Mouse (Mus musculus): ENCODE data around the gene Klhl40. TPM values are rescaled to one million over a fixed set of nuclear protein-coding genes. Genes with fewer than 3 reads are reported as not detected.

The Klhl40 gene
- polyA plus RNA-seq, 1 experiment from 2014 or later: 0.81 TPM

GRCm38 (mm10) chr9:121785261-121785660 lies 7.9 kb downstream of the Klhl40 start:
- Histone ChIP-seq H3K4me1 (ENCODE audit: control insufficient read depth, insufficient read depth, low read length) (no peaks in the 10 kb centered on the region), H3K9me3 (replicated peaks; ENCODE audit: control insufficient read depth, low read length) (no peaks in the 10 kb centered on the region), H3K27ac (replicated peaks; ENCODE audit: low read depth, low read length) (no peak overlapping the region), H3K4me3 (ENCODE audit: low read depth, low read length) (no peak overlapping the region), H3K4me2 (ENCODE audit: low read depth, low read length) (no peak overlapping the region), H3K9ac (replicated peaks; ENCODE audit: low read length) (no peak overlapping the region), H3K27me3 (ENCODE audit: control insufficient read depth, insufficient read depth, low read length) (no peaks in the 10 kb centered on the region), H3K36me3 (replicated peaks; ENCODE audit: control insufficient read depth, insufficient read depth, low read depth, low read length) (no peaks in the 10 kb centered on the region)
- no peak for DNase-seq (ENCODE audit: low spot score)
- ATAC-seq (replicated peaks; ENCODE audit: insufficient number of reproducible peaks, low FRiP score, low TSS enrichment, low read depth): no peak
- 85% methylated on average over 8 of the region's 8 CpGs for WGBS

- ATAC-seq (replicated peaks; ENCODE audit: insufficient number of reproducible peaks, low FRiP score, low TSS enrichment, low read depth) (no peak), DNase-seq (ENCODE audit: low spot score) (no peak)
- Histone ChIP-seq H3K9me3 (replicated peaks; ENCODE audit: control insufficient read depth, low read length) (no peaks in the 10 kb centered on the region), H3K4me1 (ENCODE audit: control insufficient read depth, insufficient read depth, low read length) (no peaks in the 10 kb centered on the region), H3K27me3 (ENCODE audit: control insufficient read depth, insufficient read depth, low read length) (no peaks in the 10 kb centered on the region), H3K4me2 (ENCODE audit: low read depth, low read length) (no peak overlapping the region), H3K9ac (replicated peaks; ENCODE audit: low read length) (no peak overlapping the region), H3K36me3 (replicated peaks; ENCODE audit: control insufficient read depth, insufficient read depth, low read depth, low read length) (no peaks in the 10 kb centered on the region), H3K4me3 (ENCODE audit: low read depth, low read length) (no peak overlapping the region), H3K27ac (replicated peaks; ENCODE audit: low read depth, low read length) (no peak overlapping the region)
- 75% methylated on average over 2 of the region's 2 CpGs for WGBS
Measured at GRCm38 (mm10) chr9:121786359-121786758, 9.0 kb downstream of the Klhl40 start.

- WGBS: 12% methylated on average over 5 of the region's 5 CpGs
Measured at GRCm38 (mm10) chr9:121791206-121791605, 13.8 kb downstream of the Klhl40 start.

GRCm38 (mm10) chr9:121791757-121792521 lies 14.5 kb downstream of the Klhl40 start, which contains the start of gene Hhatl:
Gene Hhatl (minus strand): TSS chr9:121792507.
- Histone ChIP-seq H3K4me3 (ENCODE audit: low read depth, low read length) (no peak within 1 kb of the TSS), H3K4me1 (ENCODE audit: control insufficient read depth, insufficient read depth, low read length) (no peaks in the 10 kb centered on the region), H3K4me2 (ENCODE audit: low read depth, low read length) (no peak within 1 kb of the TSS), H3K27ac (replicated peaks; ENCODE audit: low read depth, low read length) (no peak within 1 kb of the TSS), H3K27me3 (ENCODE audit: control insufficient read depth, insufficient read depth, low read length) (no peaks in the 10 kb centered on the region), H3K9me3 (replicated peaks; ENCODE audit: control insufficient read depth, low read length) (no peaks in the 10 kb centered on the region), H3K9ac (replicated peaks; ENCODE audit: low read length) (no peak within 1 kb of the TSS), H3K36me3 (replicated peaks; ENCODE audit: control insufficient read depth, insufficient read depth, low read depth, low read length) (no peaks in the 10 kb centered on the region)
- WGBS: 51% methylated on average over 24 of the region's 24 CpGs
- ATAC-seq (replicated peaks; ENCODE audit: insufficient number of reproducible peaks, low FRiP score, low TSS enrichment, low read depth): peak; percentile 41; the same call in 1 of the 2 replicates
- DNase-seq (ENCODE audit: low spot score): no peak

More at GRCm38 (mm10) chr9:121791206-121791605, 13.8 kb downstream of the Klhl40 start:
- ATAC-seq (replicated peaks; ENCODE audit: insufficient number of reproducible peaks, low FRiP score, low TSS enrichment, low read depth) (peak; percentile 31; the same call in 1 of the 2 replicates), DNase-seq (ENCODE audit: low spot score) (peak; percentile 76)
- Histone ChIP-seq H3K4me1 (ENCODE audit: control insufficient read depth, insufficient read depth, low read length) (no peaks in the 10 kb centered on the region), H3K9ac (replicated peaks; ENCODE audit: low read length) (no peak overlapping the region), H3K36me3 (replicated peaks; ENCODE audit: control insufficient read depth, insufficient read depth, low read depth, low read length) (no peaks in the 10 kb centered on the region), H3K4me2 (ENCODE audit: low read depth, low read length) (no peak overlapping the region), H3K27ac (replicated peaks; ENCODE audit: low read depth, low read length) (no peak overlapping the region), H3K4me3 (ENCODE audit: low read depth, low read length) (no peak overlapping the region), H3K27me3 (ENCODE audit: control insufficient read depth, insufficient read depth, low read length) (no peaks in the 10 kb centered on the region), H3K9me3 (replicated peaks; ENCODE audit: control insufficient read depth, low read length) (no peaks in the 10 kb centered on the region)

- Histone ChIP-seq H3K4me3 (ENCODE audit: low read depth, low read length) (no peak overlapping the region), H3K27ac (replicated peaks; ENCODE audit: low read depth, low read length) (no peak overlapping the region), H3K27me3 (ENCODE audit: control insufficient read depth, insufficient read depth, low read length) (no peaks in the 10 kb centered on the region), H3K4me2 (ENCODE audit: low read depth, low read length) (no peak overlapping the region), H3K36me3 (replicated peaks; ENCODE audit: control insufficient read depth, insufficient read depth, low read depth, low read length) (no peaks in the 10 kb centered on the region), H3K4me1 (ENCODE audit: control insufficient read depth, insufficient read depth, low read length) (no peaks in the 10 kb centered on the region), H3K9ac (replicated peaks; ENCODE audit: low read length) (no peak overlapping the region), H3K9me3 (replicated peaks; ENCODE audit: control insufficient read depth, low read length) (no peaks in the 10 kb centered on the region)
- ATAC-seq (replicated peaks; ENCODE audit: insufficient number of reproducible peaks, low FRiP score, low TSS enrichment, low read depth): no peak
- WGBS: 58% methylated on average over 1 of the region's 1 CpGs
- DNase-seq (ENCODE audit: low spot score): no peak
Measured at GRCm38 (mm10) chr9:121794972-121795539, 17.6 kb downstream of the Klhl40 start.

- no peak for ATAC-seq (replicated peaks; ENCODE audit: insufficient number of reproducible peaks, low FRiP score, low TSS enrichment, low read depth)
- 11% methylated on average over 12 of the region's 12 CpGs for WGBS
Measured at GRCm38 (mm10) chr9:121797722-121798121, 20.3 kb downstream of the Klhl40 start.

GRCm38 (mm10) chr9:121798887-121799520 lies 21.6 kb downstream of the Klhl40 start:
- Histone ChIP-seq H3K4me3 (ENCODE audit: low read depth, low read length) (no peak overlapping the region), H3K36me3 (replicated peaks; ENCODE audit: control insufficient read depth, insufficient read depth, low read depth, low read length) (no peaks in the 10 kb centered on the region), H3K27ac (replicated peaks; ENCODE audit: low read depth, low read length) (no peak overlapping the region), H3K27me3 (ENCODE audit: control insufficient read depth, insufficient read depth, low read length) (no peaks in the 10 kb centered on the region), H3K4me2 (ENCODE audit: low read depth, low read length) (no peak overlapping the region), H3K9ac (replicated peaks; ENCODE audit: low read length) (no peak overlapping the region), H3K9me3 (replicated peaks; ENCODE audit: control insufficient read depth, low read length) (no peaks in the 10 kb centered on the region), H3K4me1 (ENCODE audit: control insufficient read depth, insufficient read depth, low read length) (no peaks in the 10 kb centered on the region)
- no peak for ATAC-seq (replicated peaks; ENCODE audit: insufficient number of reproducible peaks, low FRiP score, low TSS enrichment, low read depth)
- no peak for DNase-seq (ENCODE audit: low spot score)
- WGBS: 28% methylated on average over 6 of the region's 6 CpGs

More at GRCm38 (mm10) chr9:121797722-121798121, 20.3 kb downstream of the Klhl40 start:
- no peak overlapping the region for H3K9ac ChIP-seq (replicated peaks; ENCODE audit: low read length)
- no peak overlapping the region for H3K4me2 ChIP-seq (ENCODE audit: low read depth, low read length)
- peak; percentile 51 for DNase-seq (ENCODE audit: low spot score)
- H3K27ac ChIP-seq (replicated peaks; ENCODE audit: low read depth, low read length): no peak overlapping the region
- H3K27me3 ChIP-seq (ENCODE audit: control insufficient read depth, insufficient read depth, low read length): no peaks in the 10 kb centered on the region
- H3K4me1 ChIP-seq (ENCODE audit: control insufficient read depth, insufficient read depth, low read length): no peaks in the 10 kb centered on the region
- H3K9me3 ChIP-seq (replicated peaks; ENCODE audit: control insufficient read depth, low read length): no peaks in the 10 kb centered on the region
- H3K36me3 ChIP-seq (replicated peaks; ENCODE audit: control insufficient read depth, insufficient read depth, low read depth, low read length): no peaks in the 10 kb centered on the region
- no peak overlapping the region for H3K4me3 ChIP-seq (ENCODE audit: low read depth, low read length)

GRCm38 (mm10) chr9:121802747-121803146 lies 25.3 kb downstream of the Klhl40 start:
- H3K4me1 ChIP-seq (ENCODE audit: control insufficient read depth, insufficient read depth, low read length): no peaks in the 10 kb centered on the region

More at GRCm38 (mm10) chr9:121802747-121803146, 25.3 kb downstream of the Klhl40 start:
- Histone ChIP-seq H3K4me3 (ENCODE audit: low read depth, low read length) (no peak overlapping the region), H3K27ac (replicated peaks; ENCODE audit: low read depth, low read length) (no peak overlapping the region), H3K27me3 (ENCODE audit: control insufficient read depth, insufficient read depth, low read length) (no peaks in the 10 kb centered on the region), H3K9me3 (replicated peaks; ENCODE audit: control insufficient read depth, low read length) (no peaks in the 10 kb centered on the region), H3K4me2 (ENCODE audit: low read depth, low read length) (no peak overlapping the region), H3K36me3 (replicated peaks; ENCODE audit: control insufficient read depth, insufficient read depth, low read depth, low read length) (no peaks in the 10 kb centered on the region), H3K9ac (replicated peaks; ENCODE audit: low read length) (no peak overlapping the region)
- 62% methylated on average over 7 of the region's 7 CpGs for WGBS
- ATAC-seq (replicated peaks; ENCODE audit: insufficient number of reproducible peaks, low FRiP score, low TSS enrichment, low read depth) (no peak), DNase-seq (ENCODE audit: low spot score) (no peak)
